Mouse (Mus musculus) heart, postnatal 10 days (tissue): ENCODE measurements at regions not wholly inside any gene's neighbourhood (a gene's known extent, or its start where the extent isn't known, plus 50 kb on each side); places are given as distances from the start of the nearest gene placed in this dataset.

Experiments
- DNase-seq, 2 experiments: peaks; one replicate each; pipeline ENCODE4 v3.0.0; 2021
- intact Hi-C: fragments of 180-260 bp; cut with DNase I; formaldehyde crosslinking; loops from one replicate; pipeline ENCODE4 v1.15.1; 2025
- microRNA-seq, 2 experiments: library from miRNA; unstranded; fragments of <30 nt; microRNA quantifications; one replicate each; pipeline ENCODE4 v1.2.0; 2022

GRCm38 (mm10) chrX:105346420-105346819 is 153.2 kb upstream of the Cypt2 start:
- DNase-seq = no peak
- intact Hi-C loops = no loop called here

- intact Hi-C loops = no loop called here
- no peak for DNase-seq
These were observed 133.3 kb upstream of the Cypt2 start for GRCm38 (mm10) chrX:105366284-105366683.

- intact Hi-C loops = no loop called here
- DNase-seq = no peak
These were observed 131.6 kb upstream of the Cypt2 start for GRCm38 (mm10) chrX:105367979-105368378.

GRCm38 (mm10) chrX:105390506-105390905 is 109.1 kb upstream of the Cypt2 start:
- DNase-seq = no peak
- intact Hi-C loops = no loop called here

- DNase-seq = no peak
- intact Hi-C loops = no loop called here
These were observed 108.5 kb upstream of the Cypt2 start for GRCm38 (mm10) chrX:105391029-105391428.

GRCm38 (mm10) chrX:105391680-105392462 is 107.7 kb upstream of the Cypt2 start:
- intact Hi-C loops = no loop called here
- DNase-seq = peak in 1 of 2 experiments; percentile 6

- peak in 1 of 2 experiments; percentile 3 for DNase-seq
- intact Hi-C loops = no loop called here
These were observed 106.3 kb upstream of the Cypt2 start for GRCm38 (mm10) chrX:105393259-105393658.

- intact Hi-C loops = no loop called here
- DNase-seq = peak; percentile 33 to 37
These were observed 86.2 kb upstream of the Cypt2 start for GRCm38 (mm10) chrX:105413351-105413750.

- intact Hi-C loops = no loop called here
- peak; percentile 67 for DNase-seq
These were observed 78.6 kb upstream of the Cypt2 start for GRCm38 (mm10) chrX:105420976-105421375.

Small RNA genes in the stretch of these regions (microRNA-seq; reads per million reads assigned to microRNA genes)
- 0.70 to 0.71 reads per million in 2 experiments for gene Mir325
